Mouse (Mus musculus) heart, embryonic 13.5 days (tissue): Measurements from ENCODE around the gene Rell1. TPM values are rescaled to one million over a fixed set of nuclear protein-coding genes. Genes with fewer than 3 reads are reported as not detected.

ENCODE experiments used
- ATAC-seq: fragments of 200-750 bp; cut with Nextera tagmentation; 2 replicates; pipeline ENCODE4 v1.8.0; 2017; ENCODE audit warnings: moderate TSS enrichment; ENCODE audit not compliant: insufficient number of reproducible peaks, low FRiP score, low TSS enrichment; ENCODE audit errors: extremely low read depth
- H3K27ac ChIP-seq: fragments of 300-500 bp; sonication (generic); replicated peaks from 2 replicates; pipeline ENCODE4 v1.5.1; 2015; ENCODE audit warnings: moderate library complexity, mild to moderate bottlenecking, inconsistent platforms
- H3K27me3 ChIP-seq: fragments of 300-500 bp; sonication (generic); replicated peaks from 2 replicates; pipeline ENCODE4 v1.6.1; 2015; ENCODE audit warnings: mild to moderate bottlenecking, inconsistent platforms
- H3K36me3 ChIP-seq: fragments of 300-500 bp; sonication (generic); 2 replicates; pipeline ENCODE4 v1.6.1; 2015; ENCODE audit warnings: mild to moderate bottlenecking, inconsistent platforms
- H3K4me1 ChIP-seq: fragments of 300-500 bp; sonication (generic); 2 replicates; pipeline ENCODE4 v1.6.1; 2015; ENCODE audit warnings: inconsistent platforms
- H3K4me2 ChIP-seq: fragments of 300-500 bp; sonication (generic); 2 replicates; pipeline ENCODE4 v1.6.1; 2015; ENCODE audit warnings: inconsistent platforms, mild to moderate bottlenecking, moderate library complexity
- H3K4me3 ChIP-seq: fragments of 300-500 bp; sonication (generic); 2 replicates; pipeline ENCODE4 v1.5.1; 2015; ENCODE audit warnings: moderate library complexity, mild to moderate bottlenecking, inconsistent platforms
- H3K9ac ChIP-seq: fragments of 300-500 bp; sonication (generic); 2 replicates; pipeline ENCODE4 v1.6.1; 2015; ENCODE audit warnings: inconsistent platforms, mild to moderate bottlenecking, moderate library complexity
- H3K9me3 ChIP-seq: fragments of 300-500 bp; sonication (generic); 2 replicates; pipeline ENCODE4 v1.6.1; 2016; ENCODE audit warnings: inconsistent platforms
- WGBS: fragments of 180-500 bp; shearing (Covaris S2); methylation state at CpG from one replicate; pipeline ENCODE4 v1.1.7; 2015; ENCODE audit warnings: mixed read lengths; 5-methylcytosine and 5-hydroxymethylcytosine counted together
- polyA plus RNA-seq: library from polyadenylated mRNA; unstranded; fragments of >200 nt; fragmentation: Nextera tagmentation; extraction: Ambion mirVana; gene quantifications from 2 replicates; pipeline ENCODE4 v1.2.1, GENCODE M21; 2015

Rell1 gene
- polyA plus RNA-seq, 1 experiment from 2014 or later = 7.8 TPM

- Histone ChIP-seq H3K27ac (peak overlapping the region; percentile 48), H3K9ac (no peak overlapping the region), H3K4me2 (peak overlapping the region; percentile 6; the same call in 1 of the 2 replicates), H3K36me3 (no peaks in the 10 kb centered on the region), H3K9me3 (no peaks in the 10 kb centered on the region), H3K4me3 (no peak overlapping the region), H3K4me1 (peaks cover 35% of the 10 kb centered on the region), H3K27me3 (no peaks in the 10 kb centered on the region)
- WGBS = 77% methylated on average over 6 of the region's 6 CpGs
- ATAC-seq = no peak
Observed at GRCm38 (mm10) chr5:63952039-63952438, 16.7 kb downstream of the Rell1 start.

GRCm38 (mm10) chr5:63951421-63951911 lies 17.2 kb downstream of the Rell1 start:
- H3K4me2 ChIP-seq = peak overlapping the region; percentile 6; the same call in 1 of the 2 replicates
- peaks cover 29% of the 10 kb centered on the region for H3K4me1 ChIP-seq
- H3K9ac ChIP-seq = no peak overlapping the region
- peak; percentile 37; the same call in 1 of the 2 replicates for ATAC-seq
- no peaks in the 10 kb centered on the region for H3K27me3 ChIP-seq
- no peak overlapping the region for H3K4me3 ChIP-seq
- peak overlapping the region; percentile 48 for H3K27ac ChIP-seq
- H3K9me3 ChIP-seq = no peaks in the 10 kb centered on the region
- 58% methylated on average over 11 of the region's 11 CpGs for WGBS
- H3K36me3 ChIP-seq = no peaks in the 10 kb centered on the region

- Histone ChIP-seq H3K27me3 (no peaks in the 10 kb centered on the region), H3K4me2 (no peak overlapping the region), H3K27ac (0 out of 2 replicates have a peak overlapping the region, but pooled peaks have one; percentile 9), H3K4me1 (peaks cover 25% of the 10 kb centered on the region), H3K9me3 (no peaks in the 10 kb centered on the region), H3K4me3 (no peak overlapping the region), H3K9ac (no peak overlapping the region), H3K36me3 (no peaks in the 10 kb centered on the region)
- 47% methylated on average over 3 of the region's 3 CpGs for WGBS
- ATAC-seq = no peak
Observed at GRCm38 (mm10) chr5:63949195-63949594, 19.5 kb downstream of the Rell1 start.

- Histone ChIP-seq H3K4me3 (no peak overlapping the region), H3K9ac (no peak overlapping the region), H3K36me3 (no peaks in the 10 kb centered on the region), H3K4me1 (peaks cover 24% of the 10 kb centered on the region), H3K27ac (no peak overlapping the region), H3K9me3 (no peaks in the 10 kb centered on the region), H3K27me3 (no peaks in the 10 kb centered on the region), H3K4me2 (no peak overlapping the region)
- 82% methylated on average over 8 of the region's 8 CpGs for WGBS
- no peak for ATAC-seq
Observed at GRCm38 (mm10) chr5:63947526-63947925, 21.2 kb downstream of the Rell1 start.

- Histone ChIP-seq H3K27me3 (no peaks in the 10 kb centered on the region), H3K27ac (no peak overlapping the region), H3K9me3 (no peaks in the 10 kb centered on the region), H3K36me3 (no peaks in the 10 kb centered on the region), H3K4me1 (peaks cover 3% of the 10 kb centered on the region; the same call in 1 of the 2 replicates), H3K4me3 (no peak overlapping the region), H3K4me2 (no peak overlapping the region), H3K9ac (no peak overlapping the region)
- no peak for ATAC-seq
- WGBS = 87% methylated on average over 9 of the region's 9 CpGs
Observed at GRCm38 (mm10) chr5:63943291-63943690, 25.4 kb downstream of the Rell1 start.

- ATAC-seq = no peak
- Histone ChIP-seq H3K4me2 (no peak overlapping the region), H3K9me3 (no peaks in the 10 kb centered on the region), H3K36me3 (no peaks in the 10 kb centered on the region), H3K27me3 (no peaks in the 10 kb centered on the region), H3K27ac (no peak overlapping the region), H3K9ac (no peak overlapping the region), H3K4me3 (no peak overlapping the region), H3K4me1 (no peaks in the 10 kb centered on the region)
- 54% methylated on average over 5 of the region's 5 CpGs for WGBS
Observed at GRCm38 (mm10) chr5:63941891-63942290, 26.8 kb downstream of the Rell1 start.

GRCm38 (mm10) chr5:63938575-63938974 lies 30.1 kb downstream of the Rell1 start:
- no peak overlapping the region for H3K9ac ChIP-seq
- H3K4me1 ChIP-seq = no peaks in the 10 kb centered on the region
- no peaks in the 10 kb centered on the region; the same call in 1 of the 2 replicates for H3K27me3 ChIP-seq
- no peak for ATAC-seq
- no peaks in the 10 kb centered on the region for H3K9me3 ChIP-seq
- peaks cover 4% of the 10 kb centered on the region; the same call in 1 of the 2 replicates for H3K36me3 ChIP-seq
- no peak overlapping the region for H3K4me3 ChIP-seq
- 71% methylated on average over 4 of the region's 4 CpGs for WGBS
- H3K4me2 ChIP-seq = no peak overlapping the region
- H3K27ac ChIP-seq = no peak overlapping the region

GRCm38 (mm10) chr5:63936740-63937139 lies 32.0 kb downstream of the Rell1 start:
- Histone ChIP-seq H3K27me3 (no peaks in the 10 kb centered on the region; the same call in 1 of the 2 replicates), H3K36me3 (peaks cover 4% of the 10 kb centered on the region; the same call in 1 of the 2 replicates), H3K9me3 (no peaks in the 10 kb centered on the region), H3K4me1 (peaks cover 10% of the 10 kb centered on the region), H3K27ac (no peak overlapping the region), H3K9ac (no peak overlapping the region), H3K4me3 (no peak overlapping the region), H3K4me2 (no peak overlapping the region)
- WGBS = 45% methylated on average over 6 of the region's 6 CpGs
- no peak for ATAC-seq

GRCm38 (mm10) chr5:63935581-63935980 lies 33.1 kb downstream of the Rell1 start:
- peaks cover 4% of the 10 kb centered on the region; the same call in 1 of the 2 replicates for H3K36me3 ChIP-seq
- H3K4me3 ChIP-seq = no peak overlapping the region
- ATAC-seq = no peak
- no peaks in the 10 kb centered on the region for H3K9me3 ChIP-seq
- 81% methylated on average over 6 of the region's 6 CpGs for WGBS
- no peak overlapping the region for H3K4me2 ChIP-seq
- H3K9ac ChIP-seq = no peak overlapping the region
- H3K27me3 ChIP-seq = no peaks in the 10 kb centered on the region; the same call in 1 of the 2 replicates
- H3K27ac ChIP-seq = no peak overlapping the region
- peaks cover 10% of the 10 kb centered on the region for H3K4me1 ChIP-seq

GRCm38 (mm10) chr5:63932829-63933228 lies 35.9 kb downstream of the Rell1 start:
- no peak overlapping the region for H3K27ac ChIP-seq
- WGBS = 30% methylated on average over 10 of the region's 10 CpGs

GRCm38 (mm10) chr5:63930824-63931358 lies 37.8 kb downstream of the Rell1 start:
- H3K27ac ChIP-seq = no peak overlapping the region
- H3K4me3 ChIP-seq = no peak overlapping the region
- peaks cover 10% of the 10 kb centered on the region for H3K4me1 ChIP-seq
- peaks cover 7% of the 10 kb centered on the region for H3K9me3 ChIP-seq
- H3K9ac ChIP-seq = no peak overlapping the region
- no peak overlapping the region for H3K4me2 ChIP-seq
- 58% methylated on average over 4 of the region's 4 CpGs for WGBS
- peaks cover 42% of the 10 kb centered on the region for H3K36me3 ChIP-seq
- ATAC-seq = no peak
- H3K27me3 ChIP-seq = no peaks in the 10 kb centered on the region; the same call in 1 of the 2 replicates

More at GRCm38 (mm10) chr5:63932829-63933228, 35.9 kb downstream of the Rell1 start:
- Histone ChIP-seq H3K36me3 (peaks cover 25% of the 10 kb centered on the region), H3K27me3 (no peaks in the 10 kb centered on the region; the same call in 1 of the 2 replicates), H3K4me2 (0 out of 2 replicates have a peak overlapping the region, but pooled peaks have one; percentile 6), H3K4me1 (peaks cover 10% of the 10 kb centered on the region), H3K9me3 (no peaks in the 10 kb centered on the region), H3K4me3 (no peak overlapping the region), H3K9ac (no peak overlapping the region)
- no peak for ATAC-seq
